ENCODE assay signal across 18 mouse cellular contexts in genomic region chr5:119402651-119403050, GRCm38 (mm10).
DNase-seq lines count a peak whose midpoint lies in the region; ATAC-seq and TF ChIP-seq lines count a peak whose summit lies in the region.
"Had no signal": no experiment of that assay in that cellular context is flagged by ENCODE, and none has a peak within 500 bp of the region (broad histone marks: within the 10 kb centered on the region; RNA-seq: fewer than 3 reads in every experiment).

No protein-coding gene starts in this region.

- no peak for ATAC-seq in stomach, postnatal 0 days (ENCODE audit: low FRiP score, low TSS enrichment)
- ATAC-seq in inflammation-experienced regulatory T-cells, adult 6 months = no peak
- ATAC-seq: forebrain, embryonic 14.5 days; hindbrain, embryonic 16.5 days; liver, embryonic 12.5 days; midbrain, embryonic 15.5 days had no signal

- WGBS in heart, embryonic 10.5 days = 82% methylated on average over 17 of the region's 17 CpGs
- 64% methylated on average over 17 of the region's 17 CpGs for whole genome bisulfite sequencing in stomach, postnatal 0 days

- H3K36me3 ChIP-seq in heart, embryonic 10.5 days = no peaks in the 10 kb centered on the region
- H3K36me3 ChIP-seq in stomach, postnatal 0 days (ENCODE audit: control insufficient read depth, insufficient read depth, low read length) = no peaks in the 10 kb centered on the region
- H3K36me3 ChIP-seq: liver, embryonic 12.5 days; midbrain, embryonic 15.5 days had no signal

- no peak overlapping the region for H3K27ac ChIP-seq in heart, embryonic 10.5 days
- H3K27ac ChIP-seq in stomach, postnatal 0 days (replicated peaks) = no peak overlapping the region
- H3K27ac ChIP-seq: liver, embryonic 12.5 days; midbrain, embryonic 15.5 days had no signal

- H3K4me2 ChIP-seq in stomach, postnatal 0 days (replicated peaks; ENCODE audit: low read depth) = no peak overlapping the region
- H3K4me2 ChIP-seq: liver, embryonic 12.5 days; midbrain, embryonic 15.5 days had no signal

- TF ChIP-seq EP300 in stomach, postnatal 0 days (optimal IDR thresholded peaks at IDR 0.05) = no peak

- H3K4me1 ChIP-seq in heart, embryonic 10.5 days = peaks cover 16% of the 10 kb centered on the region
- H3K4me1 ChIP-seq in stomach, postnatal 0 days (replicated peaks; ENCODE audit: control insufficient read depth, insufficient read depth) = no peaks in the 10 kb centered on the region

- peaks cover 19% of the 10 kb centered on the region; the same call in 1 of the 2 replicates for H3K27me3 ChIP-seq in heart, embryonic 10.5 days (ENCODE audit: insufficient read depth, poor library complexity, severe bottlenecking)
- no peaks in the 10 kb centered on the region for H3K27me3 ChIP-seq in stomach, postnatal 0 days (ENCODE audit: control insufficient read depth, insufficient read depth, low read length)
- H3K27me3 ChIP-seq: liver, embryonic 12.5 days; midbrain, embryonic 15.5 days had no signal

- intact Hi-C loops in left cerebral cortex, postnatal 14 days (cut with DNase I) = no loop called here
- intact Hi-C loops in left cerebral cortex, postnatal 4 days (cut with DNase I) = no loop called here

- no peaks in the 10 kb centered on the region for H3K9me3 ChIP-seq in heart, embryonic 10.5 days
- no peaks in the 10 kb centered on the region for H3K9me3 ChIP-seq in stomach, postnatal 0 days (ENCODE audit: control insufficient read depth, low read length)
- H3K9me3 ChIP-seq: liver, embryonic 12.5 days; midbrain, embryonic 15.5 days had no signal

- no peak overlapping the region for H3K9ac ChIP-seq in stomach, postnatal 0 days (ENCODE audit: low read length)
- H3K9ac ChIP-seq: liver, embryonic 12.5 days; midbrain, embryonic 15.5 days had no signal

- peak; percentile 92 for DNase-seq in heart, adult 11 months
- no peak for DNase-seq in heart, embryonic 10.5 days (ENCODE audit: low spot score)
- DNase-seq in left cerebral cortex, postnatal 14 days (ENCODE audit: low spot score in 2 of 2) = peak; percentile 15 to 27
- no peak for DNase-seq in left cerebral cortex, postnatal 4 days
- DNase-seq in right cerebral cortex, postnatal 4 days = peak; percentile 35
- DNase-seq in right cerebral cortex, postnatal 25 days = no peak
- DNase-seq in stomach, postnatal 0 days (ENCODE audit: low spot score) = no peak
- DNase-seq: B cell, adult 2 months; cerebellum, postnatal 14 days; kidney, adult 8-10 months; kidney, postnatal 36 days; retina, postnatal 1 day; thymus, postnatal 36 days had no signal

- 0 out of 2 replicates have a peak, but pooled peaks have one; percentile 1 for TF ChIP-seq CTCF in stomach, postnatal 0 days (IDR thresholded peaks at IDR 0.05; ENCODE audit: low read depth)

- no peak overlapping the region for H3K4me3 ChIP-seq in heart, embryonic 10.5 days
- no peak overlapping the region for H3K4me3 ChIP-seq in stomach, postnatal 0 days (ENCODE audit: low read depth, low read length)
- H3K4me3 ChIP-seq: liver, embryonic 12.5 days; midbrain, embryonic 15.5 days had no signal

Comparison
In these comparisons a context has a peak if more than half of its experiments do, and no peak if none do; other contexts are left out.
1. DNase-seq: peak in heart, adult 11 months (single experiment), left cerebral cortex, postnatal 14 days (2 of 2) and right cerebral cortex, postnatal 4 days (single experiment); none in heart, embryonic 10.5 days (single experiment), left cerebral cortex, postnatal 4 days (single experiment), right cerebral cortex, postnatal 25 days (single experiment) and stomach, postnatal 0 days (single experiment).